ENCODE assay signal across 8 mouse cellular contexts in genomic region chr2:3713212-3713681, GRCm38 (mm10).
DNase-seq lines count a peak whose midpoint lies in the region; ATAC-seq lines count a peak whose summit lies in the region.

No protein-coding gene starts in this region.

- no peaks in the 10 kb centered on the region for H3K27me3 ChIP-seq in intestine, embryonic 14.5 days (replicated peaks; ENCODE audit: control insufficient read depth, insufficient read depth, low read length)

- H3K9ac ChIP-seq in intestine, embryonic 14.5 days (ENCODE audit: low read length), result peak overlapping the region; percentile 97

- peak; percentile 95 for DNase-seq in adrenal gland, adult 2 months
- DNase-seq in embryo, embryonic 11.5 days (ENCODE audit: low read depth, low spot score), result peak; percentile 88
- peak; percentile 89 for DNase-seq in gastrocnemius, postnatal 25 days
- peak; percentile 99 for DNase-seq in intestine, embryonic 14.5 days (ENCODE audit: low spot score)
- DNase-seq in left cerebral cortex, postnatal 10 days (ENCODE audit: extremely low spot score in 1 of 2, low spot score in 2 of 2), result peak; percentile 85 to 94
- peak; percentile 90 to 94 for DNase-seq in right cerebral cortex, postnatal 10 days (ENCODE audit: low spot score in 2 of 2)
- peak; percentile 97 for DNase-seq in urinary bladder, postnatal 14 days (ENCODE audit: low spot score)

- no peaks in the 10 kb centered on the region for H3K9me3 ChIP-seq in intestine, embryonic 14.5 days (ENCODE audit: control insufficient read depth, low read length)

- ATAC-seq in intestine, embryonic 14.5 days (replicated peaks; ENCODE audit: low FRiP score, low TSS enrichment, low read depth), result peak; percentile 93
- peak; percentile 75 for ATAC-seq in megakaryocyte progenitor cell, adult 5-6 weeks (replicated peaks; ENCODE audit: poor library complexity)

- WGBS in intestine, embryonic 14.5 days, result 1% methylated on average over 41 of the region's 41 CpGs

- no peaks in the 10 kb centered on the region for H3K36me3 ChIP-seq in intestine, embryonic 14.5 days (ENCODE audit: control insufficient read depth, insufficient read depth, low read length)

- peak overlapping the region; percentile 55; the same call in 1 of the 2 replicates for H3K27ac ChIP-seq in intestine, embryonic 14.5 days (ENCODE audit: low read depth)

- H3K4me1 ChIP-seq in intestine, embryonic 14.5 days (replicated peaks; ENCODE audit: control insufficient read depth, insufficient read depth, low read length), result peaks cover 26% of the 10 kb centered on the region

- intact Hi-C loops in left cerebral cortex, postnatal 10 days (cut with DNase I), result no loop called here

- peak overlapping the region; percentile 94 for H3K4me3 ChIP-seq in intestine, embryonic 14.5 days (ENCODE audit: low read depth, low read length)

- peak overlapping the region; percentile 71 for H3K4me2 ChIP-seq in intestine, embryonic 14.5 days (ENCODE audit: low read length)

Comparison
In these comparisons a context has a peak if more than half of its experiments do, and no peak if none do; other contexts are left out.
1. Peak in every context shown above with its lines: DNase-seq, ATAC-seq, H3K4me3 ChIP-seq and H3K27ac ChIP-seq.